Mouse (Mus musculus) C2C12 (cell line): ENCODE results near the gene Glyctk. TPM values are rescaled to one million over a fixed set of nuclear protein-coding genes. Genes with fewer than 3 reads are reported as not detected.
A peak's percentile ranks its signal among the peaks of the same experiment; 100 is the strongest.

Experiments
- H3K27me3 ChIP-seq: one replicate; pipeline ENCODE4 v1.6.1; 2011; ENCODE audit not compliant: control insufficient read depth, insufficient read depth, insufficient read length
- H3K36me3 ChIP-seq: one replicate; pipeline ENCODE4 v1.6.1; 2011; ENCODE audit not compliant: control insufficient read depth, insufficient read depth
- H3K4me3 ChIP-seq: one replicate; pipeline ENCODE4 v1.5.1; 2011; ENCODE audit warnings: mild to moderate bottlenecking, control low read depth; ENCODE audit not compliant: poor library complexity, insufficient read depth, severe bottlenecking
- H3K79me2 ChIP-seq: one replicate; pipeline ENCODE4 v1.6.1; 2011; ENCODE audit not compliant: control insufficient read depth, insufficient read depth
- H3K79me3 ChIP-seq: one replicate; pipeline ENCODE4 v1.6.1; 2011; ENCODE audit warnings: low read depth, control low read depth
- H3ac ChIP-seq: one replicate; pipeline ENCODE3; 2011; ENCODE audit warnings: low read depth; ENCODE audit not compliant: control insufficient read depth, insufficient read length
- CEBPB ChIP-seq: IDR thresholded peaks from one replicate; pipeline ENCODE4 v1.6.1; 2011; ENCODE audit warnings: low read depth, mild to moderate bottlenecking, control low read depth, moderate library complexity
- CTCF ChIP-seq: IDR thresholded peaks from one replicate; pipeline ENCODE4 v1.5.1; 2011; ENCODE audit not compliant: control insufficient read depth, insufficient read depth, insufficient read length
- FOSL1 ChIP-seq: IDR thresholded peaks from one replicate; pipeline ENCODE4 v1.8.0; 2011; ENCODE audit warnings: mild to moderate bottlenecking, low read length; ENCODE audit not compliant: poor library complexity, insufficient read depth, severe bottlenecking
- MAX ChIP-seq: IDR thresholded peaks from one replicate; pipeline ENCODE4 v1.6.1; 2011; ENCODE audit warnings: mild to moderate bottlenecking, control low read depth
- MYOD1 ChIP-seq: IDR thresholded peaks from one replicate; pipeline ENCODE4 v1.6.1; 2011; ENCODE audit warnings: low read depth; ENCODE audit not compliant: control insufficient read depth, insufficient read length
- MYOG ChIP-seq: IDR thresholded peaks from one replicate; pipeline ENCODE4 v1.6.1; 2011; ENCODE audit not compliant: control insufficient read depth, insufficient read length; ENCODE audit errors: extremely low read depth
- USF1 ChIP-seq: IDR thresholded peaks from one replicate; pipeline ENCODE4 v1.6.1; 2011; ENCODE audit warnings: low read depth, mild to moderate bottlenecking, control low read depth, moderate library complexity
- microRNA-seq: library from miRNA; unstranded; fragments of <30 nt; microRNA quantifications from one replicate; pipeline ENCODE4, GENCODE M21; 2019; ENCODE audit warnings: borderline microRNAs expressed
- polyA plus RNA-seq: library from polyadenylated mRNA; unstranded; fragments of >200 nt; fragmentation: generic; extraction: Trizol; gene quantifications from one replicate; pipeline ENCODE4 v1.2.1, GENCODE M21; 2012; ENCODE audit warnings: missing spikeins

The Glyctk gene
- polyA plus RNA-seq, 1 experiment, result 1.4 TPM

DNA sequence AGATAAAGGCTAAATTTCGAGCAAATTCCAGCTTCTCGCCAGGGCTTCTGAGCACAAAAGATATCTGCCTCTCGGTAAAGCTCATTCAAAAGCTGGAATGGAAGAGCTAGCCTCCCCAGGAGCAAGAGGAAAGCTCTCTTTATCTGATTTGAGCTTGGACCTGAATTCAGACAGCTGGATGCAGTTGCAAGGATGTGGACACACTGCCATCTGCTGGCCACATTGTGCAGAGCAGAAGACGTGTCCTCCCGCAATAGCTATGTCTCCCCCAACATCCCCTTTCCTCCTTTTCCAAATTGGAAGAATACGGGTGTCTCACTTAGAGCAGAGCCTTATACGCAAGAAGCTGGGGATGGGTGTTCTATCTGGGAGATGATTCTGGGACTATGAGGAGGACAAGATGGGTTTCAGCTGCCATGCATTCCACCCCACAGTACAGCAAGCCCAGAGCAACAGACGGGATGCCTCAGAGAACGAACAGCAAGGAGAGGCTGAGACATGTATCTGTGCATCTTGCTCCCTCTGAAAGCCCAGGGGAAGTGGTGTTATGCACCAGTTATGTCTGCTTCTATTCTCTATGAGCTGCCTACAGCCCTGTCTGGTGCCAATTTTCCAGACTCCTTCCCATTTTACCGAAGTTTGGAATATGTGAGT lies 45.0 kb downstream of the Glyctk start:
- H3K79me3 ChIP-seq, result no peaks in the 10 kb centered on the region
- no peak for TF ChIP-seq MAX
- TF ChIP-seq CTCF, result peak; percentile 68
- no peak overlapping the region for H3K4me3 ChIP-seq
- peaks cover 14% of the 10 kb centered on the region for H3K27me3 ChIP-seq
- H3K79me2 ChIP-seq, result no peaks in the 10 kb centered on the region
- H3K36me3 ChIP-seq, result no peaks in the 10 kb centered on the region
- no peak overlapping the region for H3ac ChIP-seq

- Histone ChIP-seq H3K4me3 (no peak overlapping the region), H3ac (no peak overlapping the region), H3K27me3 (peaks cover 2% of the 10 kb centered on the region), H3K79me3 (no peaks in the 10 kb centered on the region), H3K36me3 (no peaks in the 10 kb centered on the region), H3K79me2 (no peaks in the 10 kb centered on the region)
- TF ChIP-seq FOSL1, result no peak
- no peak for TF ChIP-seq USF1
- no peak for TF ChIP-seq MYOD1
- TF ChIP-seq CTCF, result no peak
- TF ChIP-seq CEBPB, result no peak
- TF ChIP-seq MYOG, result no peak
- TF ChIP-seq MAX, result no peak
Observed at GRCm38 (mm10) chr9:106106241-106106640, 51.7 kb downstream of the Glyctk start.

- Histone ChIP-seq H3K79me2 (no peaks in the 10 kb centered on the region), H3K79me3 (no peaks in the 10 kb centered on the region), H3K36me3 (no peaks in the 10 kb centered on the region), H3ac (no peak overlapping the region), H3K27me3 (peaks cover 10% of the 10 kb centered on the region), H3K4me3 (no peak overlapping the region)
- no peak for TF ChIP-seq FOSL1
- TF ChIP-seq MYOG, result no peak
- TF ChIP-seq CTCF, result no peak
- TF ChIP-seq USF1, result no peak
- TF ChIP-seq MAX, result no peak
- TF ChIP-seq MYOD1, result no peak
- no peak for TF ChIP-seq CEBPB
Observed at GRCm38 (mm10) chr9:106104401-106104800, 53.5 kb downstream of the Glyctk start.

Small RNAs within 50 kb of the gene (microRNA-seq; reads per million reads assigned to microRNA genes)
- gene Mir135a-1, result 0.12 reads per million
- 27,044 reads per million, percentile 99 among the genes with 10 or more reads in this experiment for gene Mirlet7g

Other genes starting within 250 kb of the Glyctk start
- not detected for gene Col6a5, start 197.5 kb downstream of the Glyctk start, polyA plus RNA-seq
- gene Col6a4, start 61.4 kb downstream of the Glyctk start, polyA plus RNA-seq, result not detected
- 49.6 TPM for gene Wdr82, start 12.8 kb upstream of the Glyctk start, polyA plus RNA-seq
- 42.8 TPM for gene Ppm1m, start 41.6 kb upstream of the Glyctk start, polyA plus RNA-seq
- 54.7 TPM for gene Twf2, start 45.0 kb upstream of the Glyctk start, polyA plus RNA-seq
- gene Tlr9, start 64.5 kb upstream of the Glyctk start, polyA plus RNA-seq, result not detected
- 81.3 TPM for gene Alas1, start 90.5 kb upstream of the Glyctk start, polyA plus RNA-seq
- gene Poc1a, start 122.9 kb upstream of the Glyctk start, polyA plus RNA-seq, result 20.6 TPM
- gene Dusp7, start 210.5 kb upstream of the Glyctk start, polyA plus RNA-seq, result 11.0 TPM